Mouse (Mus musculus): ENCODE data around the gene Wwox.

GRCm38 (mm10) chr8:115214870-115215269 is 775.4 kb downstream of the Wwox start:
- TF ChIP-seq CTCF (IDR thresholded peaks at IDR 0.05; ENCODE audit: low read depth) (no peak), EP300 (IDR thresholded peaks at IDR 0.05; ENCODE audit: low read depth) (no peak)

All from liver, embryonic 14.5 days (tissue).